ENCODE assay signal across 30 mouse cellular contexts in genomic region chr17:86705236-86705635, GRCm38 (mm10). TPM values are rescaled to one million over a fixed set of nuclear protein-coding genes. Genes with fewer than 3 reads are reported as not detected.
DNase-seq lines count a peak whose midpoint lies in the region; ATAC-seq and TF ChIP-seq lines count a peak whose summit lies in the region.
"Had no signal": no experiment of that assay in that cellular context is flagged by ENCODE, and none has a peak within 500 bp of the region (broad histone marks: within the 10 kb centered on the region; RNA-seq: fewer than 3 reads in every experiment).

No protein-coding gene starts in this region.

- WGBS in heart, adult 2 months: 40% methylated on average over 3 of the region's 3 CpGs
- whole genome bisulfite sequencing in heart, embryonic 11.5 days (ENCODE audit: insufficient replicate concordance): 71% methylated on average over 3 of the region's 3 CpGs
- WGBS in kidney, postnatal 0 days: 57% methylated on average over 3 of the region's 3 CpGs
- 60% methylated on average over 3 of the region's 3 CpGs for WGBS in kidney, embryonic 15.5 days
- WGBS in heart, postnatal 0 days: 63% methylated on average over 3 of the region's 3 CpGs

- H3K79me2 ChIP-seq in heart, adult 2 months (replicated peaks; ENCODE audit: control insufficient read depth, insufficient read depth, low read length): no peaks in the 10 kb centered on the region

- no peak overlapping the region for H3K4me3 ChIP-seq in heart, adult 2 months
- H3K4me3 ChIP-seq in heart, embryonic 11.5 days (ENCODE audit: low read depth, low read length): no peak overlapping the region
- no peak overlapping the region for H3K4me3 ChIP-seq in kidney, postnatal 0 days (replicated peaks; ENCODE audit: low read depth, low read length)
- no peak overlapping the region for H3K4me3 ChIP-seq in kidney, embryonic 15.5 days (replicated peaks)
- H3K4me3 ChIP-seq in heart, postnatal 0 days (ENCODE audit: low read depth, low read length): no peak overlapping the region
- H3K4me3 ChIP-seq: embryonic facial prominence, embryonic 10.5 days; embryonic facial prominence, embryonic 15.5 days; forebrain, embryonic 12.5 days; heart, embryonic 13.5 days; hindbrain, embryonic 13.5 days; limb, embryonic 10.5 days; limb, embryonic 15.5 days; liver, embryonic 13.5 days had no signal

- peaks cover 11% of the 10 kb centered on the region for H3K4me1 ChIP-seq in heart, adult 2 months (ENCODE audit: control insufficient read depth, insufficient read depth, low read length)
- no peaks in the 10 kb centered on the region for H3K4me1 ChIP-seq in heart, embryonic 11.5 days (ENCODE audit: control insufficient read depth, insufficient read depth, low read length)
- H3K4me1 ChIP-seq in kidney, postnatal 0 days (replicated peaks; ENCODE audit: insufficient read depth, low read length): no peaks in the 10 kb centered on the region
- no peaks in the 10 kb centered on the region for H3K4me1 ChIP-seq in kidney, embryonic 15.5 days
- H3K4me1 ChIP-seq in heart, postnatal 0 days (ENCODE audit: control insufficient read depth, insufficient read depth): 0 out of 2 replicates have a peak, but pooled peaks cover 3% of the 10 kb centered on the region
- H3K4me1 ChIP-seq: embryonic facial prominence, embryonic 10.5 days; embryonic facial prominence, embryonic 15.5 days; forebrain, embryonic 12.5 days; hindbrain, embryonic 13.5 days; limb, embryonic 10.5 days; limb, embryonic 15.5 days; liver, embryonic 13.5 days had no signal

- no peak overlapping the region for H3K9ac ChIP-seq in heart, adult 2 months (ENCODE audit: low read depth, low read length)
- no peak overlapping the region for H3K9ac ChIP-seq in heart, embryonic 11.5 days (ENCODE audit: low read depth, low read length)
- H3K9ac ChIP-seq in kidney, postnatal 0 days (ENCODE audit: low read depth, low read length): no peak overlapping the region
- H3K9ac ChIP-seq in kidney, embryonic 15.5 days: no peak overlapping the region
- no peak overlapping the region for H3K9ac ChIP-seq in heart, postnatal 0 days (replicated peaks; ENCODE audit: low read depth, low read length)
- H3K9ac ChIP-seq: embryonic facial prominence, embryonic 15.5 days; forebrain, embryonic 12.5 days; forebrain, postnatal 0 days; heart, embryonic 13.5 days; hindbrain, embryonic 13.5 days; limb, embryonic 15.5 days; liver, embryonic 13.5 days had no signal

- no peak for TF ChIP-seq EP300 in heart, adult 2 months (IDR thresholded peaks at IDR 0.05; ENCODE audit: insufficient read depth, low read depth, low read length)
- no peak for TF ChIP-seq EP300 in heart, postnatal 0 days (IDR thresholded peaks at IDR 0.05; ENCODE audit: low read depth)

- peak; percentile 27 to 33 for DNase-seq in heart, adult 2 months
- peak; percentile 22 for DNase-seq in kidney, postnatal 0 days (ENCODE audit: low spot score)
- DNase-seq in heart, postnatal 0 days (ENCODE audit: low spot score): peak; percentile 26
- DNase-seq in kidney, postnatal 14 days: peak; percentile 18
- no peak for DNase-seq in embryo, embryonic 10.5 days (ENCODE audit: low spot score)
- DNase-seq: adrenal gland, adult 2 months; adrenal gland, postnatal 36 days; cerebellum, adult 2 months; cerebellum, postnatal 14 days; forebrain, postnatal 0 days; gastrocnemius, postnatal 25 days; layer of hippocampus, adult 9-11 months; liver, embryonic 13.5 days; spleen, adult 18-20 months; thymus, adult 18-20 months; thymus, postnatal 25 days had no signal

- no peak overlapping the region for H3K4me2 ChIP-seq in heart, embryonic 11.5 days
- H3K4me2 ChIP-seq in kidney, postnatal 0 days (ENCODE audit: low read length): no peak overlapping the region
- no peak overlapping the region for H3K4me2 ChIP-seq in kidney, embryonic 15.5 days
- no peak overlapping the region for H3K4me2 ChIP-seq in heart, postnatal 0 days (ENCODE audit: low read depth, low read length)
- H3K4me2 ChIP-seq: embryonic facial prominence, embryonic 15.5 days; forebrain, embryonic 12.5 days; heart, embryonic 13.5 days; hindbrain, embryonic 13.5 days; limb, embryonic 15.5 days; liver, embryonic 13.5 days; midbrain, embryonic 11.5 days had no signal

- no peak for ATAC-seq in heart, embryonic 11.5 days (replicated peaks; ENCODE audit: insufficient number of reproducible peaks, low FRiP score, low TSS enrichment)
- no peak for ATAC-seq in kidney, postnatal 0 days (replicated peaks; ENCODE audit: low FRiP score, low read depth)
- ATAC-seq in kidney, embryonic 15.5 days (replicated peaks; ENCODE audit: low FRiP score): no peak
- ATAC-seq in heart, postnatal 0 days (ENCODE audit: insufficient read depth, low read depth): no peak
- ATAC-seq: CD4-positive, CD25-positive, alpha-beta regulatory T cell, adult 4 months; forebrain, postnatal 0 days; intestine, postnatal 0 days; lung, postnatal 0 days; midbrain, embryonic 16.5 days had no signal

- H3K27me3 ChIP-seq in heart, adult 2 months (ENCODE audit: control insufficient read depth, insufficient read depth, low read length): no peaks in the 10 kb centered on the region
- no peaks in the 10 kb centered on the region for H3K27me3 ChIP-seq in heart, embryonic 11.5 days (ENCODE audit: control insufficient read depth, insufficient read depth, low read length)
- no peaks in the 10 kb centered on the region for H3K27me3 ChIP-seq in kidney, postnatal 0 days (ENCODE audit: insufficient read depth, low read length)
- no peaks in the 10 kb centered on the region for H3K27me3 ChIP-seq in kidney, embryonic 15.5 days
- H3K27me3 ChIP-seq in heart, postnatal 0 days (ENCODE audit: control insufficient read depth, insufficient read depth, low read length): no peaks in the 10 kb centered on the region
- H3K27me3 ChIP-seq: embryonic facial prominence, embryonic 15.5 days; forebrain, embryonic 12.5 days; heart, embryonic 13.5 days; hindbrain, embryonic 13.5 days; limb, embryonic 15.5 days had no signal

- no peaks in the 10 kb centered on the region for H3K9me3 ChIP-seq in heart, embryonic 11.5 days (replicated peaks; ENCODE audit: control insufficient read depth, low read length)
- no peaks in the 10 kb centered on the region for H3K9me3 ChIP-seq in kidney, postnatal 0 days (replicated peaks; ENCODE audit: low read length)
- H3K9me3 ChIP-seq in kidney, embryonic 15.5 days (replicated peaks): no peaks in the 10 kb centered on the region
- H3K9me3 ChIP-seq in heart, postnatal 0 days (replicated peaks; ENCODE audit: control insufficient read depth, low read length): no peaks in the 10 kb centered on the region
- H3K9me3 ChIP-seq: embryonic facial prominence, embryonic 10.5 days; embryonic facial prominence, embryonic 15.5 days; forebrain, embryonic 12.5 days; heart, embryonic 13.5 days; hindbrain, embryonic 13.5 days; limb, embryonic 10.5 days; limb, embryonic 15.5 days; liver, embryonic 13.5 days had no signal

- no peak for TF ChIP-seq POLR2A in heart, adult 2 months (IDR thresholded peaks at IDR 0.05; ENCODE audit: insufficient read depth, low read depth, low read length)

- no peak for TF ChIP-seq CTCF in heart, adult 2 months (IDR thresholded peaks at IDR 0.05)
- no peak for TF ChIP-seq CTCF in kidney, postnatal 0 days (IDR thresholded peaks at IDR 0.05; ENCODE audit: low read depth)
- TF ChIP-seq CTCF in heart, postnatal 0 days (IDR thresholded peaks at IDR 0.05; ENCODE audit: low read depth): no peak

- intact Hi-C loops in heart, adult 2 months (cut with DNase I): loop anchor here (5.0 kb wide), 1 partner anchor 168 kb away; no protein-coding TSS in a partner anchor

- peak overlapping the region; percentile 75 for H3K27ac ChIP-seq in heart, adult 2 months
- no peak overlapping the region for H3K27ac ChIP-seq in heart, embryonic 11.5 days (ENCODE audit: low read depth, low read length)
- H3K27ac ChIP-seq in kidney, postnatal 0 days: no peak overlapping the region
- H3K27ac ChIP-seq in kidney, embryonic 15.5 days: no peak overlapping the region
- no peak overlapping the region for H3K27ac ChIP-seq in heart, postnatal 0 days (ENCODE audit: low read depth)
- H3K27ac ChIP-seq: embryonic facial prominence, embryonic 10.5 days; embryonic facial prominence, embryonic 15.5 days; forebrain, embryonic 12.5 days; heart, embryonic 13.5 days; hindbrain, embryonic 13.5 days; limb, embryonic 10.5 days; limb, embryonic 15.5 days; liver, embryonic 13.5 days had no signal

- H3K36me3 ChIP-seq in heart, adult 2 months (ENCODE audit: control insufficient read depth, insufficient read depth, low read length): peaks cover 2% of the 10 kb centered on the region; the same call in 1 of the 2 replicates
- H3K36me3 ChIP-seq in heart, embryonic 11.5 days (ENCODE audit: control insufficient read depth, insufficient read depth, low read length): no peaks in the 10 kb centered on the region
- H3K36me3 ChIP-seq in kidney, postnatal 0 days (ENCODE audit: insufficient read depth, low read length): no peaks in the 10 kb centered on the region
- no peaks in the 10 kb centered on the region for H3K36me3 ChIP-seq in kidney, embryonic 15.5 days
- no peaks in the 10 kb centered on the region for H3K36me3 ChIP-seq in heart, postnatal 0 days (replicated peaks; ENCODE audit: control insufficient read depth, insufficient read depth, low read length)
- H3K36me3 ChIP-seq: embryonic facial prominence, embryonic 10.5 days; embryonic facial prominence, embryonic 15.5 days; forebrain, embryonic 12.5 days; heart, embryonic 13.5 days; hindbrain, embryonic 13.5 days; limb, embryonic 10.5 days; limb, embryonic 15.5 days; liver, embryonic 13.5 days had no signal

RNA-seq across cellular contexts. Expression of gene Epas1, which starts 48.3 kb away (rescaled TPM):
- 100 to 1,000 TPM; 244 to 277 TPM for total RNA-seq in heart, adult 2 months (2021)
- 115 and 119 TPM in 2 replicates for polyA plus RNA-seq in heart, adult 2 months (2012; rRNA removed)
- 11.5 and 14.8 TPM in 2 replicates for polyA plus RNA-seq in heart, embryonic 11.5 days (2014; fragmentation: Nextera tagmentation; extraction: Ambion mirVana)
- polyA plus RNA-seq in kidney, postnatal 0 days (2015; fragmentation: Nextera tagmentation; extraction: Ambion mirVana): 12.8 and 14.3 TPM in 2 replicates
- polyA plus RNA-seq in kidney, embryonic 15.5 days (2015; fragmentation: Nextera tagmentation; extraction: Ambion mirVana): 8.4 and 9.5 TPM in 2 replicates
- total RNA-seq in heart, postnatal 0 days (2014; rRNA removed; ENCODE audit: low replicate concordance): 28.7 and 38.3 TPM in 2 replicates
- 9.1 and 9.2 TPM in 2 replicates for polyA plus RNA-seq in heart, postnatal 0 days (2015; fragmentation: Nextera tagmentation; extraction: Ambion mirVana)
